Mouse (Mus musculus) v-Abl transformed pro-B cells (cell line): ENCODE measurements around the gene Sdhaf3.

Source experiments
- in situ Hi-C, 2 experiments: fragments of 400-800 bp; cut with MboI; formaldehyde crosslinking; loops; one replicate each; pipeline ENCODE4 v1.15.1; 2025; ENCODE audit not compliant: unreplicated experiment in 2 of 2

Sdhaf3 gene

DNA sequence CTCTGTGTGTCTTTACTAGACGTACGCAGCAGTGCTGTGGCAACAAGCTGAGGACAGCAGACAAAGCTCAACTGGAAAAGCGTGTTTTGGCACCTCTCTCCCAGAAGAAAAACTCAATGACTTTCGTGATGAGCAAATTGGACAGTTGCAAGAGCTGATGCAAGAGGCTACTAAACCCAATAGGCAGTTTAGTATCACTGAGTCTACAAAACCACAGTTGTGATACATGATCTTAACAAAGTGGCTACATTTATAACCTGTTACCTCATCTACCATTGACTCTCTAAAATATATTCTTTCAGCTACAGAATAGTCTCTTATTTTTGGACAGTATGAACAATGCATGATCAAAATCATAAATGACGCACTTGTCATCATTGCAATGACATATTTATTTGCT is 83.0 kb downstream of the Sdhaf3 start:
- in situ Hi-C loops, result no loop called here

DNA sequence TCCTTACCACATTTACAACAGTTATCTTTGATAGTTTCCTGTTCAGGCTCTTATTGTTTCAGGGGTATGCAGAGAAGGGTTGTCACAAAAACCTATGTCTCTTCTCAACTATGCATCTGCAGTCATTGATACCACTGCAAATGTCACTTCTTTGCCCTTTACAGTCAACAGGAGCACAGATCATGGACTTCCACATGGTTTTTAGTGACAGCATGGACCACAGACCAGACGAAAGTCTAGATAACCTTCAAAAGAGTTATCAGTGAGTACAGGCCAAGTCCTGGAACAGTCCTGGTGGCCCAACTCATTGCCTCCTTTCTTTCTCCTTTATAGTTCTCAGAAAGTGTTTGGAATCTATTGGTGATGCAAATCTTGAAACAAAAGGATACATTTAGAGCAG is 86.1 kb downstream of the Sdhaf3 start:
- in situ Hi-C loops, result no loop called here

DNA sequence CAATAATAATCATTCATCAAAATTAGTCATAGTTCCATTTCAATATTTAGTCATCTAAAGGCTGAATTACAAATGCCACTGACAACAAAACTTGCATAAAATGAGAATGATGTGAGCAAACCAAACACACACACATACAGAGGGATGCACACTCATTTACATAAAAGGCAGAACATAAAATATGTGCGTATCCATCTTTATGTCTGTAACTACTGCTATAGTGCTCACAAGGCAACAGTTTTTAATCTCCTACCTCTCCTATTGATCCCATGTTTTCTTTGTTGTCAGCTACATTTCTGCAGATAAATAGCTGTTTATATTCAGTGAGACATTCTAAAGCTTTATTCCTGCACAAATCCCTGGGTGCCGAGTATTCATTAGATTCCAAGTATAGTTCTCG is 107.0 kb downstream of the Sdhaf3 start:
- in situ Hi-C loops, result no loop called here

DNA sequence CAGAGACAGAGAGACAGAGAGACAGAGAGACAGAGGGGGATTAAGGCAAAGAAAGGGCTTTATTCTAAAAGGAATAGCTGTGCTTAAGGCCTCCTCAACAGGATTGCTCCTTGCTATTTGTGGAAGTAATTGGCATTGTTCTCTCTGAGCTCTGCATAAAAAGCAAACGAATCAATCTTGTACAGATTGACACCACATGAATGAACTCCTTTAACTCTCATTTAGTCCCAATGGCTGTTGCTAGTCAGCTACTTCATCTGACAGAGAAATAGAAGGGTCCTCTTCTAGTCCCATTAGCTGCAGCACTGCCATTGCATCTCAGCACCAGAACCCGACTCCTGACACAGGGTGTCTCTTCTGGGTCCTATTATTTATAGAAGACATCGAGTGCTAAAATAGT is 113.0 kb downstream of the Sdhaf3 start:
- in situ Hi-C loops, result no loop called here

GRCm38 (mm10) chr6:7069463-7069862 is 113.7 kb downstream of the Sdhaf3 start:
- in situ Hi-C loops, result no loop called here

- in situ Hi-C loops, result no loop called here
Observed at GRCm38 (mm10) chr6:7082054-7082453, 126.2 kb downstream of the Sdhaf3 start.

DNA sequence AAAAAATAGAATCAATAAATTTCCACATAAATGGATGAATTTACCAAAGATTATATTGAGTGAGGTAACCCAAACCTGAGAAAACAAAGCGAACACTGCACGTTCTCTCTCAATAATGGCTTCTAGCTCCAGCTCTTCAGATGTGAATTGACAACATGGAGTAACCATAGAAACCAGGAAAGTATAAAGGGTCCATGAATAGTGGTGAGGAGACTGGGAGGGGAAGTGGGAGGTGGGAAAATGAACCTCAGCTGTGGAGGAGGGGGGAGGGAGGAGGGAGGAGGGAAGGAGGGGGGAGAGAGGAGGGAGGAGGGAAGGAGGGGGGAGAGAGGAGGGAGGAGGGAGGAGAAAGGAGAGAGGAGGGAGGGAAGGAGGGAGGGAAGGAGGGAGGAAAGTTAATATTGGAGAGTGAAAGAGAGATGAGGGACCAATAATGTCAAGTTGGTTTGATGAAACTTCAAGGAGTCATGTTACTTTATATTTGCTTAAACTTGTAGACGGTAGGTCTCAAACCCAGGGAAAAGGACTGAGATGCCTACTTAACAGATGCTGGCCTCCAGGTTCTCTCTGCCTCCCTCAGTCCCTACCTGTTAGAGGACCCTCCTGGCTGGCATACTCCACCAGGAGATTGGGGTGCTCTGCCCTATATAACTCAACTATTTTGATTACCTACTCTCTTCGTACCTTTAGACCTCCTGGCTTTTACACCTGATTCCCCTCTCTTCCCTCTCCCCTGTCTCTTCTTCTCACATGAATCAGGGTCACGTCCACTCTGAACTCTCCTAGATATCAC is 126.9 kb downstream of the Sdhaf3 start:
- in situ Hi-C loops, result no loop called here

GRCm38 (mm10) chr6:7083661-7084060 is 127.9 kb downstream of the Sdhaf3 start:
- in situ Hi-C loops, result no loop called here

GRCm38 (mm10) chr6:7084370-7084769 is 128.6 kb downstream of the Sdhaf3 start:
- in situ Hi-C loops, result no loop called here

- in situ Hi-C loops, result no loop called here
Observed at GRCm38 (mm10) chr6:7085506-7085905, 129.7 kb downstream of the Sdhaf3 start.

DNA sequence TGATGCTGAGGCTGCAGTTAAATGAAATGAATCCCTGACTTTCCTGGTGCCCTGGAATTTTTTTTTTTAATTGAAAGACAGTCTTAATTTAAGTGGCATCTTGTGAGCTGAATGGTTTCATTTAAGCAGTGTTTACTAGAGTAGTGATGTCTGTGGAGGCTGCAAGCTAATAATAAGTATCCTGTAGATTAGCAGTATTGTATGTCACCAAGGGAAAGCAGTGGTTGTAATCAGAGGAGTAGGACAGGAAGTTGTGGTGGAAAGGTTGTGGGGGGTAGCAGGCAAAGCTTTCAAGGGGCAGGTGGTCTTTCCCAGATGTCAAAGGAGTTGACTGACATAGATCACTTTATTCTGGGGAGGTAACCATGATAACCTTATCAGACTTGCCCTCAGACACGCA is 136.3 kb downstream of the Sdhaf3 start:
- in situ Hi-C loops, result no loop called here
